Mouse (Mus musculus) stomach, embryonic 14.5 days (tissue): ENCODE measurements around the gene Wbp1. TPM values are rescaled to one million over a fixed set of nuclear protein-coding genes. Genes with fewer than 3 reads are reported as not detected.

Experiments used
- microRNA counts: library from miRNA; unstranded; fragments of <30 nt; microRNA quantifications from one replicate; lab custom pipeline; 2016
- microRNA-seq: library from miRNA; unstranded; fragments of <30 nt; microRNA quantifications from one replicate; pipeline ENCODE4, GENCODE M21; 2016
- polyA plus RNA-seq: library from polyadenylated mRNA; unstranded; fragments of >200 nt; fragmentation: Nextera tagmentation; extraction: Ambion mirVana; gene quantifications from 2 replicates; pipeline ENCODE4 v1.2.1, GENCODE M21; 2014

Gene Wbp1
- polyA plus RNA-seq, 1 experiment from 2014 or later: 99.6 TPM

MicroRNA genes within 50 kb of the gene (microRNA counts, 519-probe panel; counts per million panel counts)
- not detected for microRNA mmu-miR-3470a+mmu-miR-3470b (lab: Ali Mortazavi, UCI)

Small RNAs within 50 kb of the gene (microRNA-seq; reads per million reads assigned to microRNA genes)
- gene Mir3470a: not detected

Other genes starting within 250 kb of the Wbp1 start
- 1.8 and 1.9 TPM in 2 replicates for gene Sema4f, start 181.8 kb downstream of the Wbp1 start, polyA plus RNA-seq
- 0.35 and 0.87 TPM in 2 replicates for gene M1ap, start 174.7 kb downstream of the Wbp1 start, polyA plus RNA-seq
- gene Dok1, start 88.1 kb downstream of the Wbp1 start, polyA plus RNA-seq: 8.5 and 9.7 TPM in 2 replicates
- 15.6 and 16.2 TPM in 2 replicates for gene Loxl3, start 87.4 kb downstream of the Wbp1 start, polyA plus RNA-seq
- 135 and 154 TPM in 2 replicates for gene Aup1, start 67.0 kb downstream of the Wbp1 start, polyA plus RNA-seq
- 40.3 and 41.0 TPM in 2 replicates for gene Htra2, start 66.3 kb downstream of the Wbp1 start, polyA plus RNA-seq
- gene Dqx1, start 63.7 kb downstream of the Wbp1 start, polyA plus RNA-seq: 4.2 and 4.5 TPM in 2 replicates
- gene Tlx2, start 51.3 kb downstream of the Wbp1 start, polyA plus RNA-seq: 8.4 and 9.2 TPM in 2 replicates
- 33.0 and 38.8 TPM in 2 replicates for gene Pcgf1, start 43.7 kb downstream of the Wbp1 start, polyA plus RNA-seq
- gene Lbx2, start 35.2 kb downstream of the Wbp1 start, polyA plus RNA-seq: 1.2 and 1.8 TPM in 2 replicates
- gene Ccdc142, start 20.0 kb downstream of the Wbp1 start, polyA plus RNA-seq: 2.0 and 3.5 TPM in 2 replicates
- gene Gm42688, start 19.9 kb downstream of the Wbp1 start, polyA plus RNA-seq: 1.7 and 2.0 TPM in 2 replicates
- gene Mrpl53, start 12.5 kb downstream of the Wbp1 start, polyA plus RNA-seq: 114 and 129 TPM in 2 replicates
- 24.4 and 31.2 TPM in 2 replicates for gene Mogs, start 6.1 kb downstream of the Wbp1 start, polyA plus RNA-seq
- gene Ino80b, start 3.9 kb upstream of the Wbp1 start, polyA plus RNA-seq: 13.6 and 16.5 TPM in 2 replicates
- gene Rtkn, start 13.9 kb upstream of the Wbp1 start, polyA plus RNA-seq: 18.8 and 19.2 TPM in 2 replicates
- gene Wdr54, start 34.8 kb upstream of the Wbp1 start, polyA plus RNA-seq: 5.3 and 5.8 TPM in 2 replicates
- 0.77 and 1.2 TPM in 2 replicates for gene 1700003E16Rik, start 34.8 kb upstream of the Wbp1 start, polyA plus RNA-seq
- gene Dctn1, start 44.4 kb upstream of the Wbp1 start, polyA plus RNA-seq: 70.4 and 73.9 TPM in 2 replicates
- gene Slc4a5, start 98.3 kb upstream of the Wbp1 start, polyA plus RNA-seq: 0.34 and 0.38 TPM in 2 replicates
- 32.4 and 34.3 TPM in 2 replicates for gene Mthfd2, start 204.3 kb upstream of the Wbp1 start, polyA plus RNA-seq
- gene Mob1a, start 204.5 kb upstream of the Wbp1 start, polyA plus RNA-seq: 78.5 and 81.2 TPM in 2 replicates
- 118 and 123 TPM in 2 replicates for gene Bola3, start 227.6 kb upstream of the Wbp1 start, polyA plus RNA-seq